Mouse (Mus musculus): ENCODE data around the gene Cmc1. TPM values are rescaled to one million over a fixed set of nuclear protein-coding genes. Genes with fewer than 3 reads are reported as not detected.
"Not testable (repeated sequence)": the region's sequence is repeated elsewhere in the genome, so short reads cannot be mapped to it uniquely, and the experiment has no call there.

Cmc1 gene
- total RNA-seq, 2 experiments from 2014 or later = 18.0 to 22.4 TPM

- no peak for DNase-seq
- intact Hi-C loops (cut with DNase I) = loop anchor here (2.0 to 10.0 kb wide), 2 partner anchors 110 to 256 kb away; partner anchors contain the start of gene Azi2
These were observed 1.2 kb upstream of the Cmc1 start for GRCm38 (mm10) chr9:118151221-118151507.

GRCm38 (mm10) chr9:118150429-118151220 lies 648 bp upstream of the Cmc1 start:
- intact Hi-C loops (cut with DNase I) = loop anchor here (2.0 to 10.0 kb wide), 2 partner anchors 110 to 256 kb away; partner anchors contain the start of gene Azi2
- DNase-seq = no peak

- DNase-seq; intact Hi-C loops (cut with DNase I): not testable (repeated sequence)
These were observed 9.6 kb downstream of the Cmc1 start for GRCm38 (mm10) chr9:118140356-118140755.

- DNase-seq = no peak
- intact Hi-C loops (cut with DNase I) = no loop called here
These were observed 39.6 kb downstream of the Cmc1 start for GRCm38 (mm10) chr9:118110360-118110710.

GRCm38 (mm10) chr9:118109697-118110359 lies 40.1 kb downstream of the Cmc1 start:
- no peak for DNase-seq
- intact Hi-C loops (cut with DNase I) = no loop called here

GRCm38 (mm10) chr9:118108527-118109011 lies 41.4 kb downstream of the Cmc1 start:
- no peak for DNase-seq
- intact Hi-C loops (cut with DNase I) = no loop called here

GRCm38 (mm10) chr9:118101802-118102201 lies 48.2 kb downstream of the Cmc1 start:
- DNase-seq = no peak
- intact Hi-C loops (cut with DNase I) = no loop called here

- intact Hi-C loops (cut with DNase I) = no loop called here
These were observed 49.5 kb downstream of the Cmc1 start for GRCm38 (mm10) chr9:118100484-118100883.

GRCm38 (mm10) chr9:118099395-118099794 lies 50.6 kb downstream of the Cmc1 start:
- intact Hi-C loops (cut with DNase I) = no loop called here
- DNase-seq = no peak

More at GRCm38 (mm10) chr9:118100484-118100883, 49.5 kb downstream of the Cmc1 start:
- no peak for DNase-seq

- intact Hi-C loops (cut with DNase I) = no loop called here
These were observed 66.1 kb downstream of the Cmc1 start for GRCm38 (mm10) chr9:118083834-118084233.

GRCm38 (mm10) chr9:118082575-118083431 lies 67.2 kb downstream of the Cmc1 start:
- DNase-seq = no peak
- intact Hi-C loops (cut with DNase I) = no loop called here

More at GRCm38 (mm10) chr9:118083834-118084233, 66.1 kb downstream of the Cmc1 start:
- no peak for DNase-seq

- no peak for DNase-seq
- intact Hi-C loops (cut with DNase I) = no loop called here
These were observed 76.6 kb downstream of the Cmc1 start for GRCm38 (mm10) chr9:118073358-118073757.

GRCm38 (mm10) chr9:118072101-118072500 lies 77.9 kb downstream of the Cmc1 start:
- DNase-seq = no peak
- intact Hi-C loops (cut with DNase I) = no loop called here

- DNase-seq = no peak
- intact Hi-C loops (cut with DNase I) = no loop called here
These were observed 78.6 kb downstream of the Cmc1 start for GRCm38 (mm10) chr9:118071337-118071736.

GRCm38 (mm10) chr9:118070442-118070841 lies 79.5 kb downstream of the Cmc1 start:
- intact Hi-C loops (cut with DNase I) = no loop called here
- peak in 1 of 2 experiments; percentile 12 for DNase-seq

- intact Hi-C loops (cut with DNase I) = no loop called here
- DNase-seq = no peak
These were observed 90.9 kb downstream of the Cmc1 start for GRCm38 (mm10) chr9:118059101-118059500.

GRCm38 (mm10) chr9:118053286-118053685 lies 96.7 kb downstream of the Cmc1 start:
- intact Hi-C loops (cut with DNase I) = loop anchor here (2.0 to 5.0 kb wide), 2 partner anchors 116 to 439 kb away; no protein-coding TSS in a partner anchor
- no peak for DNase-seq

GRCm38 (mm10) chr9:118045011-118045533 lies 104.9 kb downstream of the Cmc1 start:
- no peak for DNase-seq
- intact Hi-C loops (cut with DNase I) = no loop called here

GRCm38 (mm10) chr9:118043581-118043980 lies 106.4 kb downstream of the Cmc1 start:
- intact Hi-C loops (cut with DNase I) = no loop called here
- DNase-seq = no peak

- intact Hi-C loops (cut with DNase I) = no loop called here
- DNase-seq = no peak
These were observed 107.2 kb downstream of the Cmc1 start for GRCm38 (mm10) chr9:118042738-118043137.
